Mouse (Mus musculus): ENCODE measurements around the gene Kif28.
A peak's percentile ranks its signal among the peaks of the same experiment; 100 is the strongest.
"Not testable (repeated sequence)": the region's sequence is repeated elsewhere in the genome, so short reads cannot be mapped to it uniquely, and the experiment has no call there.

The Kif28 gene

DNA sequence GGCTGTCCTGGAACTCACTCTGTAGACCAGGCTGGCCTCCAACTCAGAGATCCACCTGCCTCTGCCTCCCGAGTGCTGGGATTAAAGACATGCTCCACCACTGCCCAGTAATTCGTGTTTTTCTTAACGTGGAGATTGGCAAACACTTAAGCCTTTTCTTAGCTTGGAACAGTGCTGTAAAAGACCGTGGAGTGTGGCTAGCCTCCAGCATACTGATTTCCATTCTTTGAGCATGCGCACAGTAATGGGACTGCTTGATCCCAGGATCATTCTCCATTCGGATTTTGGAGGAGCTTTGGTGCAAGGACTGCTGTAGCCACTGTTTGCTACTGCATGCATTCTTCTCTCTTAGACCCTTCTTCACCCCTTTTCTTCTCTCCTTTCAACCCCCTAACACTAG is 55.6 kb downstream of the Kif28 start:
- DNase-seq: no peak

DNA sequence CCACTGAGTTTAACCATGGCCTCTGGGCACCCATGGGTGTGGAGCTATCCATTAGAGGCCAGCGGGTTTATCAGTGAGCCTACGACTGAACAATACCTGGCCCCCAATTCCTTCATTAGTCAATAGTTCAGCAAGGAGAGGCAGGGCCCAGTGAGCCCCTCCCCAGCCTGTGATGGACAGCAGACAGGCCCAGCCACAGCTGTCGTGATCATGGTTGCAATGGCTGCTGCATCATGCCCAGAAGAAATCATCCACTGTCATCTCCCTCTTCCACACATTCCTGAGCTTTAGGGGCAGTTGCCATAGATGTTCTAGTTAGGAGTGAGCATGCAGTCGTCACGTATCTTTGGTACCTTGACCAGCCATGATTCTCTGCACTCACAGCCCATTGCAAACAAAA is 56.2 kb downstream of the Kif28 start:
- DNase-seq: no peak

DNA sequence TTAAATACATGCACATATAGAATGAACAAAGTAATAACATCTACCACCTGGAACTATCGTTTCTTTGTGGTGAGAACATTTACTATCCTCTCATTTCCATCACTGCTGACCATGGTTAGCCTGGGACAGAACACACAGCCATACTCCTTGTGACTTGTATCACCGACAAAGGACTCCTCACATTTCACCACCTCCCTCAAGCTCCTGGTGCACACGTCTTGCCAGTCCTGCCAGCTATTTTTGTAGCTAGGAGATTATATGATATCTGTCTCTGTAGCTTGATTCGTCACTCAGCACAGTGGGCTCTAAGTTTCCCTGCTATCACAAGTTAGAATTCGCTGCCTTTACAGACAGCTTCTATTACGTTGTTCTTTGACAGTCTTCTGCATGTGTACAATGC is 56.7 kb downstream of the Kif28 start:
- DNase-seq: no peak

DNA sequence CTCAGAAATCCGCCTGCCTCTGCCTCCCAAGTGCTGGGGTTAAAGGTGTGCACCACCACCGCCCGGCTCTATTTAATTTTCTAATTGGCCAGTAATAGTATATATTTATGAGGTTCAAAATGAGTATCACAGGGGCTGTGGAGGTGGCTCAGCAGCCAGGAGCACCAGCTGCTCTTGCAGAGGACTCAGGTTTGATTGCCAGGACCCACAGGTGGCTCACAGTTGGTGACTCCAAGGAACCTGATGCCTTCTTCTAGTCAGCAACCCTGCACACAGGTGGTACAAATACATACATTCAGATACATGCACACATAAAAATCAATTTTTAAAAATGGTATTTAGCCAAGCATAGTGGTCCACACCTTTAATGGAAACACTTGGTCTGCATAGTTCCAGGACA is 57.1 kb downstream of the Kif28 start:
- no peak for DNase-seq

DNA sequence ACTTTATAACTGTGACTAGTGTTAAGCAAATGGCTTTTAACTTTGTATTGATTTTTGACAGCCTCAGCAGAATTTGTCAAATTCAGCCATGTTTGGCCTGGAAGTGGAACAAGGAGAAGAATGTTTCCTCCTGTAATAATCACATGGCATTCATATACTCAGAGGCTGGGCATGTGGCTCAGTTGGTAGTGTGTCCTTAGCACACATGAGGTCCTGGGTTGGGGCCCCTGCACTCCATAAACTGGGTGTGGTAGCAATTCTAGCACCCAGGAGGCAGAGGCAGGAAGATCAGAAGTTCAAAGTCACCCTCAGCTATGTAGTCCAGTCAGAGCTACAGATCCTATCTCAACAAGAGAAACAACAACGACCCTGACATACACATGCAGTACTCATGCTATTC is 57.8 kb downstream of the Kif28 start:
- DNase-seq: no peak

DNA sequence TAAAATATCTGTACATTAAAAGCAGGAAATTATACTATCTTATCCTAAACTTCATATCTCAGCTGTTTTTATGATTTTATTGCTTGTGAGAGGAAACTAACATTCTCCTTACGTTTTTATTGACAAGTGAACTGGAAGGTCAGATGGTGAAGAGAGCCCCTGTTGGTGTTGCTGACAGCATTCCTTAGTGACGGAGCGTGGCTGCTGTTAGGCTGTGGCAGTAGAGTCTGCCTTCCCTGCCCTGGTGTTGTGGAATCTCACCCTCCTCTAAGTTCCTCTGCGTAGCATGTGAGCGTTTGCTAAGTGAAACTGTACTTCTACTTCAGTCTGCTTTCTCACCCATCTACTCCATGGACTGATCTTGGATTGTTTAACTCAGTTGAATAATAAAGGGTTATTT is 58.3 kb downstream of the Kif28 start:
- DNase-seq: no peak

DNA sequence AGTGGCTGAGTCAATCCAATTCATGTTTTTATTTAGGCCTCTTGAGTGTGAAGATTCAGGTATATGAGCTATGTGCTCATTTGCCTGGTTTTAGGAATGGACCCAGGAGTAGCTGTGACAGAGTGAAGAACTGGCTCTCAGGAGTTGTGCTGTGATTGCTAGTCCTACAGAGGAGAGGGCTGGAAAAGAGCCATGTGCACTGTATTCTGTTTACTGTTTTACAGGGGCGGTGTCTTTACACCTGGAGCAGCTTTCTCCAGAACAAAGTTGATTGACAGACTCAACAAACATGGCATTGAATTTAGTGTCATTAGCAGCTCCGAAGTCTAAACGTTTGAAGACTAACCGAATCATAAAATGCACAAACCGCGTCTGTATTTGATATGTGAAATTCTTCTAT is 58.7 kb downstream of the Kif28 start:
- no peak for DNase-seq

DNA sequence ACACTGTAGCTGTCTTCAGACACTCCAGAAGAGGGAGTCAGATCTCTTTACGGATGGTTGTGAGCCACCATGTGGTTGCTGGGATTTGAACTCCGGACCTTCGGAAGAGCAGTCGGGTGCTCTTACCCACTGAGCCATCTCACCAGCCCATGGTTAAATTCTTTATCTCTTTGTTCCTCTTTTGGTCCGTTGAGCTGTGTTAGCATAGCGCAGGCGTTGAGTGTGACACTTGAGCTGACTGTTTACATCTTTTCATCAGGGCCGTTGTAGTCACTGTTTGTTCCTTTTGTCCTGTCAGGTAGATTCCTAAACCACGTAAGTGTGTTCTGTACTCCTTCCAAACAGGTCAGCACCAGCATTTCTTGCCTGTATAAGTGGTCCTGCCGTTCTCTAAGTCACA is 62.3 kb downstream of the Kif28 start:
- DNase-seq: not testable (repeated sequence)

DNA sequence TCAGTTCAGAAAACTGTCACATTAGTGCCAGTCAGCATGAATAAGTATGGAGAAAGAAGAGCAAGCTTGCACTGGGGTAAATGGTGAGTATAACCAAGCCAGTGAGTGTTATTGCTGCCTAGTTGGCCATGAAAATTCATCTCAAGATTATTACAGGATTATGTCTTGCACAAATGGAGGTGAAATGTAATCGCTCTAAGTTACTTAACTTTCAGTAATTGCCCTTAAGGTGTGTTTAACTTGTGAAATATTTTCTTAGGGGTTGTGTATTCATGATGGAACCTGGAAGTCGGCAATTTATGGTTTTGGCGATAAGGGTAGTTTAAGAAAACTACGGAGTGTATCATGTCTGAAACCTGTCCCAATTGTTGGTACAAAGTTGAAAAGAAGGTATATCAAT is 65.7 kb downstream of the Kif28 start:
- DNase-seq: no peak

DNA sequence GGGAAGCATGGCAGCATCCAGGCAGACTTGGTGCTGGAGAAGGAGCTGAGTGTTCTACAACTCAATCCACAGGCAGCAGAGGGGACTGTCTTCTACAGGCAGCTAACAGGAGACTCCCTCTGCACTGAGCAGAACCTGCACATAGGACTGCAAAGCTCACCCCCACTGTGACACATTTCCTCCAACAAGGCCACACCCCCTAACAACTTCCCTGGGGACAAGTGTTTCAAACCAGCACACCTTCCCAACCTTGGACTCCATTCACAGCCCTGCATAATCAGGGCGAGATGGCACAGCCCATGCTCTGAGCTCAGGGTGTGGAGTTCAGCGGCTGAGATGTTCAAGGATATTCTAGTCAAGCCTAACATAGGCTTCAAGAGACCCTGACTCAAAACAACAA is 68.0 kb downstream of the Kif28 start:
- DNase-seq: no peak

DNA sequence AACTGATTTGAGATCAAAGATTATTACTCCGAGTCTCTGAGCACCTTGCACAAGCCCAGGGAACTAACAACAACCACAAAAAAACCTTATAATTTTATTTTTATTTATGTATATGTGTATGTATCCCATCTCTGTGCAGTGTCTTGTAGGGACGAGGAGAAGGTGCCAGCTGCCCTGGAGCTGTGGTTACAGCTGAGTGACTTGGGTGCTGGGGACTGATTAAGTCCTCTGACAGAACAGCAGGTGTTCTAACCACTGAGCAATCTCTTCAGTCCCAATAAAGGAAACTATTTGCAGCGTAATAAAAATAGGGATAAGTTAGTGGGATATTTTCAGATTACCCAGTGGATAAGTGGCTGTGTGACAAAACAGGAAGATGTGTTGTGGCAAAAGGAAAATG is 70.7 kb downstream of the Kif28 start:
- DNase-seq: no peak

DNA sequence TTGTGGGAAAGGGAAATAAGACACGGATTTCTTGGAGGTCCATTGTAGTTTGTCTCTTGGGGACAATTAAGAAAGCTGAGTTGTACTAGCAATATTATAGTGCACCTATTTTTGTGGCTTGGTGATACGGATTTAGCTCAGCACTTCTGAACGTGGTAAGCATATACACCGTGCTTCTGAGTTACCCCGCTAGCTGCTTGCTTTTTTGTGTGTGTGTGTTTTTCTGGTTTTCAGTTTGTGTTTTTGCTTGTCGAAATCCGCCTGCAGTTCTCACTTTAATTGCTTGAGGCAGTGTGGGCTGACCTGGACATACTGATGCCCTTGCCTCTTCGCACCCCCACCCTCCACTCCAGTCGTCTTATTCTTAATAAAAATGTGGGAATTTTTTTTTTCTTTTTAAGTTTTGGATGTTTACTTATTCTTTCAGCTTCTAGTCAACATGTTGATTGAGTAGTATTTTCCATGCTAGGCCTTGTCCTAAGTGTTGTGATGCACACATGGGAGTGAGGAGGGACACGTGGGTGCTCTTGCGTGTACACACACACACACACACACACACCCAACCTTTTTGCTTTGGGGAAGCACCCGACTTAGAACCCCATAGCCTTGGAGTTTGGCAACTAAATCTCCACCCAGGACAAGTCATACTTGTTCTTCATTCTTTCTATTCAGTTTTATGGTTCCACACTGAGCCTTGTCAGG is 76.1 kb downstream of the Kif28 start:
- no peak for DNase-seq

DNA sequence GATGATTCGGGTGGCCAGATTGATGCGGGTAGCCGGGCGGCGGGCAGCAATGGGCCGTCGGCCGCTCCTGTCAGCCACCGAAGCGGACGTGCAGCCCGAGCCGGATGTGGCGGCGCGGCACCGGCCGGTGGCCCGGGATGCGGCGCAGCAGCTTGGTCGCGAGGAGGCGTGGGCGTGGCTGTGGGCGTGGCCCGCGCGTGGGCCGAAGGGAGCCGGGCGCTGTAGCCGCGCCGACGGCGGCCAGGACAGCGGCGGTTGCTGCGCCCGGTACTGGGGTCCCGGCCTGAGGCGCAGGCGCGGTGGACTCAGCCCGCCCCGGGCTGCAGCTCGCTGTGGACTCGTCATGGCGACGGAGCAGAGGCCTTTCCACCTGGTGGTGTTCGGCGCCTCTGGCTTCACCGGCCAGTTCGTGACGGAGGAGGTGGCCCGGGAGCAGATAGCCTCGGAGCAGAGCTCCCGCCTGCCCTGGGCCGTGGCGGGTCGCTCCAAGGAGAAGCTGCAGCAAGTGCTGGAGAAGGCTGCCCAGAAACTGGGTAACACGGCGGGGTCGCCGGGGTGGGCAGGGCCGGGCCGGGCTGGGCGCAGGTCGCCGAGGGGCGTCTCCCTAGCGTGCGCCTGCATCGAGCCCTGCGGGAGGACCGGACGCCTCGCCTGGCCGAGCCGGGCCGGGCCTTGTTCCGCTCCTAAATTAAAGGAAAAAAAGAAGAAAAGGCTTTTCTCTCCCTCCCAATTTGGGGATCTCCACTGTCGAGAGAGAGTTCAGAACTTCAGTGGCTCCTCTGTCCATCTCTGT is 76.9 kb downstream of the Kif28 start, which contains the start of gene Sccpdh:
TSS of gene Sccpdh (plus strand) at position 198 of the 793 bp plus-strand sequence.
- peak; percentile 78 to 89 for DNase-seq

DNA sequence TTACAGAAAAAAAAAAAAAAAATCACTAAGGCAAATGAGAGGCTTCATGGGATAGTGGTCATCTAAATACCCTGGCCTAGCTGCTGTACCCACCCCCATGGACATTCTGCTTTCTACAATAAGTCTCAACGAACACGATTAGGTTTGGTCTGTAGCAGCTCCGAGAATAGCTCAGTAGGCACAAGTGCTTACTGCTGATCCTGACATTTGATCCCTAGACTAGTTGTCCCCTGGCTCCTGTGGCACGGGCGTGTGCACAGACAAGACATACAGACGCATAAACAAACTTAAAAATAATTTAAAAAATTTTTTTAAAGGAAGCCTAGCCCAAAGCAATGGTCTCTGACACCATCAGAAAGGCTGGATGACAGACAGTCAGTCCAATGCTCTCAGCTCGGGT is 77.6 kb downstream of the Kif28 start:
- DNase-seq: no peak

DNA sequence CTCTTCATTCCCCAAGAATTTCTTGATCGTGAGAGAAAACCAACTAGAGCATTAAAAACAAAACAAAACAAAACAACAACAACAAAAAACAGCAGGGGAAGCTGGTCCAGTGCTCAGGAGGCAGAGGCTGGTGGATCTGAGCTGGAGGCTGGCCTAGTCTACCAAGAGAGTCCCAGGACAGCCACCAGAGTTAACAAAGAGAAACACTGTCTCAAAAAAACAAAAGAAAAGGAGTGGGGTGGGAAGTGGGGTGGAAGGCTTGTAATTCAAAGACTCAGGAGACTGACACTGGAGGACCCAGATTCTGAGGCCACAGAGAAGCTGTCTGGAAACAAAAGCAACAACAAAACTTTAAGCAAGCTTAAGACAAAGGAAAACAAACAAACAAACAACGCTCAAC is 78.1 kb downstream of the Kif28 start:
- DNase-seq: no peak

DNA sequence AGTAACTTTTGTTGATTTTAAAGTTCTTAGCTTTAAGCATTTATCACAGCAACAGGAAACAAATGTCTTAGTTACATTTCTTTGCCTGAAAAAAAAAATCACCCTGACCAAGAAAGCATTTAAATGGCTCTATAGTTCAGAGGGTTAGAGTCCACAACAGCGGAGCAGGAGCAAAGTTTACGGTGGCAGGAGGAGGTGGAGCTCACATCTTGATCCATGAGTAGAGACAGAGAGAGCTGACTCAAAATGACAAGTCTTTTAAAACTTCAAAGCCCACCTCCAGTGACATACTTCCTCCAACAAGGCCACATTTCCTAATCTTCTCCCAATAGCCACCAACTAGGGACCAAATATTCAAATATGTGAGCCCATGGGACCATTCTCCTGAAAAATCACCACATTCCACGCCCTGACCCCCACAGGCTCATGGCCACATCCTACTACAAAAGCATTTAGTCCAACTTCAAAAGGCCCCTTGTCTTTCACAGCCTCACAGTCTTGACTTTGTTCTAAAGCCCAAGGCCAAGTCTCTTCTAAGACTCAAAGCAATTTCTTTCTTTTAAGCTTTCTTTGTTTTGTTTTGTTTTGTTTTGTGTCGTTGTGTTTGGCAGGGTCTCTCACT is 80.7 kb downstream of the Kif28 start:
- DNase-seq: no peak

DNA sequence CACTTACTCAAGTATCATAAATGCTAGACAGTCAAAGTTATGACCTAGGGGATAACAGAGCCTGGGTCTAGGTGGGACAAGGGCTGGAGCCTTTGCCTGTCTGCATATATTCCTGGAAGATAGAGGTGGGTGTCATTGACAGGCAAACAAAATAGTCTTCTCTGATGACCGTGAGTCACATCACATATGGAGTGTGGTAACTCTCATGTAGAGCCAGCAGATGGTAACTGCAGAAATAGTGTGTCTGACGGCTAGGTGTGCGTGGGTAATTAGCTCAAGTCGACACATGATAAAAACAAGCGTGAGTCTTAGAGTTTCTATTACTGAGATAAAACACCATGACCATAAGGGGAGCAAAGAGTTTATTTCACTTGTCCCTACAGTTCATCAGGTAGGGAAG is 82.0 kb downstream of the Kif28 start:
- DNase-seq: no peak

DNA sequence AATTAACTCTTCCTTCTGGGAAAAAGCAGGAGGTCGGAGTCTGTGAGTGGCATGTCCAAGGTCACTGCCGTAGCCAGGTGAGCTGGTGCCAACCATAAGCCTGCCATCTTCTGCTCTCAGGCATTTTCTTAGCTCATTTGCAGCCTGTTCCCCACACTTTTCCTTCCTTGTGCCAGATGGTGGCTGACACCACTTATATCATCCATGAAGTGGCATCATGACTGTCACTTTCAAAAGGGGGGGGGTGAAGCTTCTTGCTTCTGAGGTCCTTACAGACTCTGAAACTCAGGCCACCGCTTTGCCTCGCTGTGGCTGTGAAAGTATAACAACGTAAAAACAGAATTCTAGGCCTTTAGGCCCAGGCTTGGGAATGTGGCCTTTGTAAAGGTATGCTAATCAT is 93.8 kb downstream of the Kif28 start:
- no peak for DNase-seq

DNA sequence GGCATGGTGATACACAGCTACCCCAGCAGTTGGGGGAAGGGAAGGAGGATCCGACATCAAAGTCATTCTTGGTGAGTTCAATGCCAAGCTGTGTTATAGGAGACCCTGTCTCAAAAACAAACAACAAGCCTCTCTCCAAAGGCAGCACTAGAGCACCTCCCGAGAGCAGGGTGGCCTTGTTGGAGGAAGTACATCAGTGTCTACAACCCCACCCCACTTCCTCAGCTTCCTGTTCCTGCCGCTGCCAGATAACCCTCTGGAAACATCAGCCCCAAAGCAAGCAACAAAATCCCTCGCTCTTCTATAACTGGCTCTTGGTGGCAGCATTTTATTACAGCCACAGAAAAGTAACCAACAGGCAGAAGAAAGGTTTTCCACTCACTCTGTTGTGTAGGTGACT is 94.8 kb downstream of the Kif28 start:
- no peak for DNase-seq

DNA sequence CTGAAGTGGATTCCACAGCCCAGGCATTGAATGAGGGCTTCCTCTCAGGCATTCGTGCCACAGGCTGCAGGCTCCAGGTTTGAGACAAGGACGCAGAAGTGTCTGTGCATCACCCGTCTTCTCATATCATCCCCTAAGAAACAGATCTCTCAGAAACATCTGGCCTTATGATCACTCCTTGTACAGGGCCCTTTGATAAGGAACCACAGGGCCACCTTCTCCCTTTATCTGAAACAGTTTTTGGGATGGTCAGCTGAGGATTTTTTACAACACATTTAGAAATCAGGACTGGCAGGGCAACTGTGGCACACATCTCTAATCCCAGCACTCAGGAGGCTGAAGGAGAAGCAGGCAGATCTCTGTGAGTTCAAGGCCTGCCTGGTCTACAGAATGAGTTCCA is 95.7 kb downstream of the Kif28 start:
- no peak for DNase-seq

DNA sequence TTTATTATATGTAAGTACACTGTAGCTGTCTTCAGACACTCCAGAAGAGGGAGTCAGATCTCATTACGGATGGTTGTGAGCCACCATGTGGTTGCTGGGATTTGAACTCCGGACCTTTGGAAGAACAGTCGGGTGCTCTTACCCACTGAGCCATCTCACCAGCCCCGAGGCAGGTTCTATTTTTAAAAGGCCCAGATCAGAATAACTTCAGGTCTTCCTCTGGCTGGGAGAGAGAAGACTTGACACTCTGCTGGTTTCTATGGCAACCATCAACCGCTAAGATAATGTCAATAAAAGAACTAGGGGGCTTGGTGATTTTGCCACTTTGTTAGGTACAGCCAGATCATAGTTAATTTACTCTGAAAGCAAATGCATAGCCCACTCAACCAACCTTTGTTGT is 96.4 kb downstream of the Kif28 start:
- not testable (repeated sequence) for DNase-seq

DNA sequence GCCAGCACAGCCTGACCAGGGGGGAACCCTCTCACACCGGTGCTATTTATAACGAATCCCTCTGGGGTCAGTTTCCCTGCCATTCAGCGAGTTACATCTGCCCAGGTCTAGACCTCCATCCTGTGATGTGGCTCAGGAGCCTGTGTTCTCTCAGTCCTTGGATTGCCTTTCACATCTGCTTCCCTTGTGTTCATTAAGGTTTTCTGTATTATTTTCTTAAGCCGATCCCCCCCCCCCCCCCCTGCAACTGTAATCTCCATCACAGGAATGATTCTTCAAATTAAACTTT is 99.1 kb downstream of the Kif28 start:
- DNase-seq: no peak
